Mouse (Mus musculus) MEL (cell line): ENCODE data around the gene Kcng4. TPM values are rescaled to one million over a fixed set of nuclear protein-coding genes. Genes with fewer than 3 reads are reported as not detected.

Experiments used
- DNase-seq: peaks from one replicate; pipeline ENCODE4 v3.0.0; 2011; ENCODE audit warnings: low read depth, low spot score
- H3K27ac ChIP-seq: 2 replicates; pipeline ENCODE4 v1.5.1; 2012; ENCODE audit warnings: low read depth, mild to moderate bottlenecking, control low read depth, low read length, moderate library complexity; ENCODE audit not compliant: control insufficient read depth
- H3K27me3 ChIP-seq, 2 experiments: fragments of 150-350 bp in 1 of 2; sonication (generic) in 1 of 2; 2 replicates each; pipeline ENCODE4 v1.6.1; 2012; ENCODE audit warnings: low read length in 2 of 2, mild to moderate bottlenecking in 2 of 2, improper control_type of control experiment in 1 of 2, moderate library complexity in 1 of 2; ENCODE audit not compliant: insufficient read depth in 2 of 2, control insufficient read depth in 1 of 2
- H3K36me3 ChIP-seq, 2 experiments: 2 replicates each; pipeline ENCODE4 v1.6.1; 2012 to 2014; ENCODE audit warnings: low read length in 2 of 2, improper control_type of control experiment in 1 of 2, inconsistent platforms in 1 of 2, mild to moderate bottlenecking in 1 of 2; ENCODE audit not compliant: insufficient read depth in 2 of 2, control insufficient read depth in 1 of 2
- H3K4me1 ChIP-seq, 2 experiments: fragments of 150-350 bp in 1 of 2; sonication (generic) in 1 of 2; 2 replicates each; pipeline ENCODE4 v1.6.1; 2012; ENCODE audit warnings: low read length in 2 of 2, improper control_type of control experiment in 1 of 2, mild to moderate bottlenecking in 1 of 2; ENCODE audit not compliant: insufficient read depth in 2 of 2, control insufficient read depth in 1 of 2
- H3K4me3 ChIP-seq, 2 experiments: fragments of 150-350 bp in 1 of 2; sonication (generic) in 1 of 2; 2 replicates each; pipeline ENCODE4 v1.5.1; 2012; ENCODE audit warnings: low read depth in 2 of 2, low read length in 2 of 2, mild to moderate bottlenecking in 2 of 2, moderate library complexity in 2 of 2, control low read depth in 1 of 2, improper control_type of control experiment in 1 of 2; ENCODE audit not compliant: control insufficient read depth in 1 of 2, insufficient read depth in 1 of 2
- H3K79me2 ChIP-seq: 2 replicates; pipeline ENCODE4 v1.6.1; 2012; ENCODE audit warnings: mild to moderate bottlenecking, low read length, moderate library complexity; ENCODE audit not compliant: control insufficient read depth, poor library complexity, insufficient read depth
- H3K9ac ChIP-seq: 2 replicates; pipeline ENCODE4 v1.6.1; 2012; ENCODE audit warnings: low read depth, mild to moderate bottlenecking, control low read depth, low read length, moderate library complexity; ENCODE audit not compliant: control insufficient read depth, poor library complexity, severe bottlenecking
- H3K9me3 ChIP-seq: fragments of 150-350 bp; sonication (generic); replicated peaks from 2 replicates; pipeline ENCODE4 v1.6.1; 2012; ENCODE audit warnings: mild to moderate bottlenecking, low read length, improper control_type of control experiment, moderate library complexity; ENCODE audit not compliant: insufficient read depth
- CHD1 ChIP-seq: IDR thresholded peaks from 2 replicates; pipeline ENCODE4 v1.6.1; 2012; ENCODE audit warnings: low read depth, mild to moderate bottlenecking, inconsistent platforms, low read length, improper control_type of control experiment
- E2F4 ChIP-seq: IDR thresholded peaks from 2 replicates; pipeline ENCODE4 v1.6.1; 2011; ENCODE audit warnings: low read depth, low read length, improper control_type of control experiment, borderline replicate concordance
- ELF1 ChIP-seq: IDR thresholded peaks from 2 replicates; pipeline ENCODE4 v1.6.1; 2014; ENCODE audit warnings: low read depth, mild to moderate bottlenecking, inconsistent platforms, low read length, improper control_type of control experiment, moderate library complexity
- EP300 ChIP-seq, 2 experiments: IDR thresholded peaks; 2 replicates each; pipeline ENCODE4 v1.6.1; 2011; ENCODE audit warnings: improper control_type of control experiment in 2 of 2, low read length in 2 of 2, low read depth in 1 of 2, mild to moderate bottlenecking in 1 of 2
- ETS1 ChIP-seq: IDR thresholded peaks from 2 replicates; pipeline ENCODE4 v1.6.1; 2012; ENCODE audit warnings: low read depth, mild to moderate bottlenecking, inconsistent platforms, low read length, improper control_type of control experiment, moderate library complexity
- GATA1 ChIP-seq: IDR thresholded peaks from 2 replicates; pipeline ENCODE4 v1.6.1; 2011; ENCODE audit warnings: low read depth, low read length, improper control_type of control experiment
- HCFC1 ChIP-seq: IDR thresholded peaks from 2 replicates; pipeline ENCODE4 v1.6.1; 2012; ENCODE audit warnings: low read depth, mild to moderate bottlenecking, inconsistent platforms, low read length, improper control_type of control experiment, moderate library complexity
- JUND ChIP-seq: IDR thresholded peaks from 2 replicates; pipeline ENCODE4 v1.6.1; 2011; ENCODE audit warnings: low read depth, mild to moderate bottlenecking, improper control_type of control experiment, low read length
- MAX ChIP-seq: IDR thresholded peaks from 2 replicates; pipeline ENCODE4 v1.6.1; 2011; ENCODE audit warnings: low read length, improper control_type of control experiment
- MEF2A ChIP-seq: IDR thresholded peaks from 2 replicates; pipeline ENCODE4 v1.6.1; 2014; ENCODE audit warnings: low read depth, mild to moderate bottlenecking, inconsistent platforms, low read length, improper control_type of control experiment; ENCODE audit not compliant: poor library complexity, insufficient replicate concordance, severe bottlenecking; ENCODE audit errors: extremely low read depth
- MXI1 ChIP-seq: IDR thresholded peaks from 2 replicates; pipeline ENCODE4 v1.6.1; 2011; ENCODE audit warnings: mild to moderate bottlenecking, low read depth, low read length, improper control_type of control experiment
- MYB ChIP-seq: IDR thresholded peaks from 2 replicates; pipeline ENCODE4 v1.6.1; 2011; ENCODE audit warnings: mild to moderate bottlenecking, low read depth, low read length, improper control_type of control experiment
- MYC ChIP-seq: IDR thresholded peaks from 2 replicates; pipeline ENCODE4 v1.6.1; 2011; ENCODE audit warnings: low read depth, mild to moderate bottlenecking, low read length, improper control_type of control experiment, moderate library complexity
- NELFE ChIP-seq: IDR thresholded peaks from 2 replicates; pipeline ENCODE4 v1.6.1; 2011; ENCODE audit warnings: low read depth, low read length, improper control_type of control experiment
- NRF1 ChIP-seq: IDR thresholded peaks from 2 replicates; pipeline ENCODE4 v1.6.1; 2014; ENCODE audit warnings: low read depth, mild to moderate bottlenecking, inconsistent platforms, low read length, improper control_type of control experiment, moderate library complexity; ENCODE audit not compliant: poor library complexity, insufficient read depth, severe bottlenecking
- POLR2A ChIP-seq, 2 experiments: IDR thresholded peaks; 2 replicates each; pipeline ENCODE4 v1.6.1; 2011 to 2012; ENCODE audit warnings: low read length in 2 of 2, mild to moderate bottlenecking in 2 of 2, control low read depth in 1 of 2, improper control_type of control experiment in 1 of 2, low read depth in 1 of 2, moderate library complexity in 1 of 2; ENCODE audit not compliant: control insufficient read depth in 1 of 2, insufficient read depth in 1 of 2, poor library complexity in 1 of 2
- POLR2AphosphoS5 ChIP-seq: IDR thresholded peaks from 2 replicates; pipeline ENCODE4 v1.6.1; 2012; ENCODE audit warnings: low read depth, borderline replicate concordance, mild to moderate bottlenecking, inconsistent platforms, low read length, moderate library complexity, mixed read lengths
- RCOR1 ChIP-seq: IDR thresholded peaks from 2 replicates; pipeline ENCODE4 v1.6.1; 2012; ENCODE audit warnings: low read depth, mild to moderate bottlenecking, inconsistent platforms, low read length, improper control_type of control experiment
- SIN3A ChIP-seq: IDR thresholded peaks from 2 replicates; pipeline ENCODE4 v1.6.1; 2012; ENCODE audit warnings: low read length, improper control_type of control experiment, inconsistent platforms
- SMC3 ChIP-seq: IDR thresholded peaks from 2 replicates; pipeline ENCODE4 v1.6.1; 2011; ENCODE audit warnings: low read depth, low read length, improper control_type of control experiment
- TAL1 ChIP-seq: IDR thresholded peaks from 2 replicates; pipeline ENCODE4 v1.6.1; 2012; ENCODE audit warnings: mild to moderate bottlenecking, inconsistent platforms, low read length, moderate library complexity, mixed read lengths
- TBP ChIP-seq: IDR thresholded peaks from 2 replicates; pipeline ENCODE4 v1.8.0; 2011; ENCODE audit warnings: low read depth, low read length, improper control_type of control experiment
- USF2 ChIP-seq, 2 experiments: IDR thresholded peaks; 2 replicates each; pipeline ENCODE4 v1.6.1; 2011 to 2012; ENCODE audit warnings: improper control_type of control experiment in 2 of 2, low read length in 2 of 2, borderline replicate concordance in 1 of 2, inconsistent platforms in 1 of 2, low read depth in 1 of 2, mild to moderate bottlenecking in 1 of 2; ENCODE audit not compliant: insufficient read depth in 1 of 2
- ZKSCAN1 ChIP-seq: IDR thresholded peaks from 2 replicates; pipeline ENCODE4 v1.6.1; 2012; ENCODE audit warnings: low read depth, mild to moderate bottlenecking, inconsistent platforms, low read length, improper control_type of control experiment, moderate library complexity
- ZMIZ1 ChIP-seq: IDR thresholded peaks from 2 replicates; pipeline ENCODE4 v1.6.1; 2012; ENCODE audit warnings: low read depth, mild to moderate bottlenecking, inconsistent platforms, low read length, improper control_type of control experiment, moderate library complexity
- polyA plus RNA-seq, 2 experiments: library from polyadenylated mRNA; stranded (reverse) in 1 of 2; unstranded in 1 of 2; fragments of >175 nt in 1 of 2; fragments of >200 nt in 1 of 2; gene quantifications; 2 replicates each; pipeline versions ENCODE4 v1.2.1 to v1.2.4; 2012; ENCODE audit warnings: low replicate concordance in 2 of 2, low read depth in 1 of 2; ENCODE audit not compliant: insufficient read length in 2 of 2, insufficient read depth in 1 of 2, missing spikeins in 1 of 2
- total RNA-seq: library from RNA; depleted of rRNA; stranded (reverse); fragments of 300-350 nt; gene quantifications from 2 replicates; pipeline ENCODE4 v1.2.3, GENCODE M21; 2012

Gene Kcng4
- total and polyA plus RNA-seq, 3 experiments: not detected

- Histone ChIP-seq H3K9me3 (no peaks in the 10 kb centered on the region), H3K36me3 (no peaks in the 10 kb centered on the region), H3K27me3 (no peaks in the 10 kb centered on the region), H3K4me1 (peaks cover 0 to 6% of the 10 kb centered on the region in 2 experiments; a peak in 2 of 4 replicates)
- no peak for TF ChIP-seq EP300 (IDR thresholded peaks at IDR 0.05; ENCODE audit: low read depth in 1 of 2, low read length in 2 of 2)
- no peak for TF ChIP-seq MYC
- TF ChIP-seq MEF2A: no peak
- TF ChIP-seq E2F4: no peak
- no peak for TF ChIP-seq SIN3A
- TF ChIP-seq MYB: no peak
- no peak for TF ChIP-seq NRF1
- TF ChIP-seq SMC3: no peak
- no peak for TF ChIP-seq POLR2AphosphoS5
- TF ChIP-seq POLR2A (IDR thresholded peaks at IDR 0.05; ENCODE audit: control insufficient read depth in 1 of 2, insufficient read depth in 1 of 2, low read depth in 1 of 2, low read length in 2 of 2, poor library complexity in 1 of 2): no peak
- no peak for TF ChIP-seq TBP
- TF ChIP-seq, all 39 proteins: peak for 0
- Histone ChIP-seq H3K9ac (no peak overlapping the region), H3K79me2 (no peaks in the 10 kb centered on the region), H3K27ac (no peak overlapping the region), H3K4me3 (no peak overlapping the region)
- no peak for DNase-seq
Measured at GRCm38 (mm10) chr8:119590348-119590747, 45.1 kb downstream of the Kcng4 start.

GRCm38 (mm10) chr8:119588844-119589243 lies 46.6 kb downstream of the Kcng4 start:
- Histone ChIP-seq H3K27me3 (no peaks in the 10 kb centered on the region), H3K9ac (no peak overlapping the region), H3K36me3 (no peaks in the 10 kb centered on the region), H3K4me1 (peaks cover 2 to 10% of the 10 kb centered on the region in 2 experiments; a peak in 3 of 4 replicates), H3K4me3 (no peak overlapping the region), H3K79me2 (no peaks in the 10 kb centered on the region), H3K9me3 (no peaks in the 10 kb centered on the region), H3K27ac (no peak overlapping the region)
- TF ChIP-seq MAX (no peak), ELF1 (no peak), ZKSCAN1 (no peak), ZMIZ1 (no peak), RCOR1 (no peak), JUND (no peak), POLR2A (IDR thresholded peaks at IDR 0.05; ENCODE audit: control insufficient read depth in 1 of 2, insufficient read depth in 1 of 2, low read depth in 1 of 2, low read length in 2 of 2, poor library complexity in 1 of 2) (no peak), CHD1 (no peak), SIN3A (no peak), USF2 (IDR thresholded peaks at IDR 0.05; ENCODE audit: borderline replicate concordance in 1 of 2, insufficient read depth in 1 of 2, low read depth in 1 of 2, low read length in 2 of 2) (no peak), E2F4 (no peak), NELFE (no peak), MYB (no peak), NRF1 (no peak), TBP (no peak), ETS1 (no peak), TAL1 (no peak), HCFC1 (no peak), GATA1 (no peak), MXI1 (no peak)
- DNase-seq: no peak
